Mouse (Mus musculus) megakaryocyte, embryonic 14.5 days (primary cell): Measurements from ENCODE around the gene Dync1li2.

Experiments used
- FLI1 ChIP-seq: IDR thresholded peaks from 2 replicates; pipeline ENCODE4 v1.6.1; 2012; ENCODE audit warnings: low read length, inconsistent platforms, mixed read lengths
- GATA1 ChIP-seq: IDR thresholded peaks from 3 replicates; pipeline ENCODE4 v1.6.1; 2012; ENCODE audit warnings: mixed read lengths, low read length, inconsistent platforms, borderline replicate concordance

GRCm38 (mm10) chr8:104448796-104449195 is 5.9 kb upstream of the Dync1li2 start:
- TF ChIP-seq GATA1 = no peak
- no peak for TF ChIP-seq FLI1
